Mouse (Mus musculus) retina, postnatal 1 day (tissue): ENCODE measurements around the gene Abca14.

Experiments used
- DNase-seq: peaks from one replicate; pipeline ENCODE4 v3.0.0-alpha.2; 2012

Abca14 gene

DNA sequence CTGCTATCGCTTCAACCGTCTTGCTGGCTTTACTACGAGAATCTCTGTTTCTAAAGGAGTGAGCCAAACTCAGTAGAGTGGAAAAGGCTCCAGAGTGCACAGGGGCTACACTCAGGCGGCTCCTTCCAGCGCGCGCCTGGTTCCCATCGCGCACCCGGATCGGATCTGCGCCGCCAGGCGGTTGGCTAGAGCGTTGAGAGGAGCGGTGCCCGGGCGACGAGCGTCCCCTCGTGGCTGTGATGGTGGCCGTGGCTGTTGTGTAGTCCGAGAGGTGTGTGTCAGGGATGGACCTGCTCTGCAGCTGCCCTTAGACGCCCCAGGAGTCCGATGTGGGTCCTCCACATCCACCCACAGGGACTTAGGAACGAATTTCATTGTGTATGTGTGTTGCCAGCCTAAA lies at the start of gene Abca14:
TSS of gene Abca14 (plus strand) at position 173 of the 400 bp plus-strand sequence.
- peak; percentile 88 for DNase-seq

DNA sequence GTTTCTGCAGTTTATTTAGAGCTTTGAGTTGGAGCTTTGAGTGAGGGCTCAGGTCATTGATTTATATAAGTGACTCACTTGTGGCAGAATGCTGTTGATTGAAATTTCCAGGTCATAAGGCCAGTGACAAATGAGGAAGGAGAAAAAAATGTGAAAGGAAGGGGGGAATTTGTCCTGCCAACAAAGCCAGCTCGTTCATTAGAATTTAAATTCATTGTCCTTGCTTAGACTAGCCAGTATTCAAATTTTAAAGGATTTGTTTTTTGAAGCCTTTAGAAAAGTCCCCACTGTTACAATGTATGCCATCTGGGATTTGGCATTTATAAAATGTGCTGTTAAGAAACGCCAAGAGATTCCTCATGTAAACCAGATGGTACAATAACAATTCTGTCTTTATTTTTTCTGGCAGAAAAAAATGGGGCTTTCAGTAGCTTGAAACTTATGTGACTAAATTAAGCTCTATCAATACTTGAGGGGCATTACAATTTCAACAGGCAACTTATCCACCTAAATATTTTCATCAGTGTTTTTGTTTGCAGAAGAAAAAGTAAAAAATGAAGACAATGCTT lies 46.8 kb upstream of the Abca14 start:
- DNase-seq: peak; percentile 61

DNA sequence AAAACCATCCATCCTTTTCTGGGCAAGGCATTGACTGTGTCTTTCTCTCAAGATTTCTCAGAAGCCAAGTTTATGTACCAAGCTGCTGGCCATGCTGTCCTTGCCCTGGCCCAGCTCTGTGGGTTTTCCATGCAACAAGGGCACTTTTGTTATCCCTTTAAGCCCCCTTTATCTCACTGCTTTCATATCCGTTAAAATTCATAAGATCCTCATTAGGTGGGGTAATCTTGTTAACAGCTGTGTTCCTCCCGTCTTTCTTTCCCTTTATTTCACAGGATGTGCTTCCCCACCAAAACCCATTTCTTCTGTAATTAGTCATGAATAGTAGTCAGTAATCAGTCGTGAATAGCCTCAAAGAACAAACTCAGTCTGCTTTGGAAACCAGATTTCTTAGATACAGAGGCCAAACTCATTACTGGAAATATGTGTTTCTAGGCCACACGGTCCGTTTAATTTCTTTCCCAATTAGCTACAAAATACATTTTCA lies 46.1 kb upstream of the Abca14 start:
- DNase-seq: peak; percentile 95

DNA sequence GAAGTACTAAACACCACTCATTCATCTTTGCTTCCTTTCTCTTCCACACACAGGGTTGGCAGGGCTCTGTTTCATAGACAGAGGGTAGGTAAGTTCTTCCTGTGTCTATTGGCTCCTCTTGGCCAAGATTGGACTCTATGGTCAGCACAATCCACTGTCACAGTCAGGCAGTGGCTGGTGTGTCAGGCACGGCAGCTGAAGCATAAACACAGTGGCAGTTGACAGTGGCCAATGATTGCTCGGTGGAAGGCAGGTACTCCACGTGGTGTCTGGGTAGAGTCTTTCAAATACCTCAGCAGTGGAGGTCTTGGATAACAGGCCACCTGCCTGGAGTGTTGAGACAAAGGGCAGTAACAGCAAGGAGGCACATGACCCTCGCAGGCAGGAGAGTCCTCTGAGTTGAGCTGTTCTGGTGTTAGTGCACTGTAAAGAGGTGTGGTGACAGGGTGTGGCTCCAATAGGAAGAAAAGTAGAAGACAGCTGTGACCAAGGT lies 45.6 kb upstream of the Abca14 start:
- peak; percentile 91 for DNase-seq

DNA sequence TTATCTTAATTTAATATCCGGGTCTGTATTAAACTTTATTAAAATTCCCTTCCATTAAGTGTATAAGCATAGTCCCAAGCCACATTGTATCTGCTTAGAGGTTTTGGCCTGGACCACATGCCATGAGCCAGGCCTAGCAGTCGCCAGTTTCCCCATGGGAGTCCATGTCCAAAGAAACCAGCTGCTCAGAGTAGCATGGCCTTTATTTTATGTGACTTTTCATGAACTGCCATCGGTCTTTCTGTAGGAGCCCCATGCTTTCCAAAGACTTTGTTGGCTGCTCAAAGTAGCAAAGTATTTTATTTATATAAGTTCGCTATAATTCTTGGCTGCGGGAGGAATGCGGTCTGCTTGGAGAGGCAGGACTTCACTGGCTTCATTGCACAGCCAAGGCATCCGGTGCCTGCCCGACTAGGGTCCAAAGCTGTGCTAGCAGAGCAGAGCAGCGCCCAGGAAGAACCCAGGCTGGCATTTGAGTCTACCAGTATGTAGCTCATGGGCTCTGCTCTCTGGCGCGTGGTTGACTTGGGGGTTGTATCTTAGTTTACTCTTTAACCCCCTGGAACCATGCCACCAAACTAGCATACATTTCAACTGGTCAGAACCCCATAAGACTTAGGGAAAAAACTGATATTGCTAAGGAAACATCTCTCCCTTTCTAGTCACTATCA lies 40.0 kb upstream of the Abca14 start:
- no peak for DNase-seq

DNA sequence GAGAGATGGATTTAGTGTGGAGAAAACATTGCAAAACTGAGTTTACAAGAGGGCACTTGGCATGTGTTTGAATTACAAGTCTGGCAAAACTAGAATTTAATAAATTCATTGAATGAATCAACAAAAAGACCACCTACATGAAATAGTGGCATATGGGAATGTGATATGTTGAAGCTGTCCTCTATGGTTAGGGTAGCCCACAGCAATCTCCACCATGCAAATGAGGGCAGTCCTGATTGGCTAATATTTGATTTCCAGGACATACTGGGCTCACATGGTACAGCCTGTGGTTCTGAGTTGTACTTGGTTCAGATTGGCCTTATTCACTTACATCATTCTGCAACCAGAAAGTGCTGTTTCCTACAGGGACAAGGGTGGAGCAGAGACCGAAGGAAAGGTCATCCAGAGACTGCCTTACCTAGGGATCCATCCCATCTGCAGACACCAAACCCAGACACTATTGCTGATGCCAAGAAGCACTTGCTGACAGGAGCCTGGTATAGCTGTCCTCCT lies 31.5 kb upstream of the Abca14 start:
- no peak for DNase-seq

DNA sequence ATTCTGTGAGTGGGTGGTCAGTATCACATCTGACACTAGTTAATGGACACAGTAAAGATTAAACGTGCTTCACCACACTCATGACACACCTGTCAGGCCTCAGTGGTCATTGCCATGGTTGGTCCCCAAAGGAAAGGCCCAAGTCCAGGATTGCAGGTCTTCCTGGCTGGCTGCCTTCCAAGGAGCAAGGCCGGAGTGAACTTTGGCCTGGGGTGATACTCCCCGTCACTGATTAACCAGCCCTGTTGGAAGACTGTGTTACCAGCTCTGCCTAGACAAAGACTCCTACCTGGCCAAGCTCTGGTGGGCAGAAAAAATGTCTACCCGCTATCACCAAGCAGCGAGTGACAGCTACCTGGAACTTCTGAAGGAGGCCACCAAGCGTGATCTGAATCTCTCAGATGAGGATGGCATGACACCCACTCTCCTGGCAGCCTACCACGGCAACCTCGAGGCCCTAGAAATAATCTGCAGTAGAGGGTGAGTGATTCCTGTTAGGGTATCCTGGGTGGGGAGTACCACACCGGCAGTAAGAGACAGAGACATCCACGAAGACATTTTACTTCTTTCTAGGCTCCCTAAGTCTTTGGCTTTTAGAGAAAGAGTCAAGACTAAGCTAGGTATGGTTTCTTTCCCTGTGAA lies 30.0 kb upstream of the Abca14 start, which contains the start of gene Anks4b:
TSS of gene Anks4b (plus strand) at position 256 of the 642 bp plus-strand sequence.
- no peak for DNase-seq

DNA sequence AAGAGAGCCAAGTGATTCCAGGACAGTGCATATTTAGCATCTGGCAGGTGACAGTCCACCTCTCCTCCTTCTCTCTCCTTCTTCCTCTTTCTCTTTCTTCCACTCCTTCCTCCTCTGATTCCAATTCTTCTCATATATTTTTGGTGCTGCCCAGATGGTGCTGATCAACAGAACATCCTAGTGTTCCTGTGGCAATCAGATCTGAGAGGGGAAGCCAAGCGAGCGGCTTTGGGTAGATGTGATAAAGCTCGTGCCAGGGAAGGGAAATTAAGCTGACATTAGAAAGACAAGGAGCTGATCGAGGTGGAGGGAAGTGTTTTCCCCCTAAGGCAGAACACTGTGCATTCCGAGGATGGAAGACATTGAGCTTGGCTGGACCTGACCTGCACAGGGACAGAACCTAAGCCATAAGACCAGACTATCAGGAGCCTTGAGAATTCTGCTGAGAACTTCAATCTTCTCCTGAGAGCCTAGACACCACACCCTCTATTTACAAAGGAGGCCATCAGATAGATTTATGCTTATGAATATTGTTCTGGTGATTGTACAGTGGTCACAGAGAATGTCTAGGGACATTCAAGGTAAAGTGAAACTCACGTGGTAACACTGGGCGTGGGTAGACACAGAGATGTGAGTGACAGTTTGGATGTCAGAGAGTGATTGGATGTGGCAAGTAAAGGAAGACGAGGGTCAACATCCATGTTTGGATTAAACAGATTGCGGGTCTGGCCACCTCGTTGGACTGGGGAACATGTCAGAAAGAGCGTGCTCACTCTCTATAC lies 28.8 kb upstream of the Abca14 start:
- DNase-seq: no peak

DNA sequence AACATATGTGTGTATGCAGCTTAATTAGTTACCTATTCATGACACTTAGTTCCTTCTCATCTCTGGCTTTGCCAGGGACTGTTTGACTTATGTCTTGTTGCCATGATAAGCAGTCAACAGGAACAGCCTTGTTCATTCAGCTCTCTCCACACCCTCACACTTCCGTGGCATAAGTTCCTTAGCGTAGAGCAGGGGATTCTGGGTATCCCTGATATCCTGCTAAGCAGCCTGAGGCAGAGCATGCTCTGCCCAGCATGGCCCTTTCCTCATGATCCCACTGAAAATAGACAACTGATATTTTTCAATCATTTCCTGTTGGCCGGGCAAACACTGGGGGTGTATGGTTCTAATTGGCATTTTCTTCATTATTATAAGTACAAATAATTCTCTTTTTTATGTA lies 26.1 kb upstream of the Abca14 start:
- DNase-seq: no peak

DNA sequence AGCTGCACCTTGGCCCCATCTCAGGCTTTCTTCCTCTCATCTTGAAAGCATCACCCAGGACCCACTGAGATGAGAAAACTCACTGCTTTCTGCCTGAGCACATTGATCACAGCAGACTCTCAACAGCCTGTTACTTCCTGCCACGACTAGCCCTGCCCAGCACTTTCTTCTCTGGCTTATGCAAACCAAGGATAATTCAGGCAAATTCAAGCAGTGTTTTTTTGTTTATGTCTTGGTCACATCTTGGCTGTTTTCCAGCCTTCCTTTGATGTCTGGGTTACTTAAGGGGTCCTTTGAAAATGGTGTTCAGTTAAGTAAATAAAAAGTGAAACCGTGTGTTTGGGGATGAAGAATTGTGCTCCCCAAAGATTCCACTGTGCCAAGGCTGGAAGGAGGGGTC lies 24.8 kb upstream of the Abca14 start:
- no peak for DNase-seq

DNA sequence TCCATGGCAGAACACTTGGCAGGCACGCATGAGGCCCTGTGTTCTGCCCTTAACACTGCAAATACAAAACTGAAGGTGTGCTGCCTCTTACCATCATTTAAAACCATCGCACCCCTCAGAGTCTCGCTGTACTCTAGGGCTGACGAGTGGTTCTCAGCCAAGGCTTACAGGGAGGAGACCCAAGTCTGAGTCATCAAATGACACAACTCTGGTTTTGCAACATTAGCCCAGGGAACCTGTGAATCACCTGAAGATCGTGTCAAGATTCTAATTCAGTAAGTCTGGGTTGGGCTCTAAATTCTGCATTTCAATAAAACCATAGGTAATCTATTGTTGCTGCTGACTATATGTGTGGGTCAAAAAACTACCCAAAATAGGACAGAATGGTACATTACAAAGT lies 23.2 kb upstream of the Abca14 start:
- no peak for DNase-seq

DNA sequence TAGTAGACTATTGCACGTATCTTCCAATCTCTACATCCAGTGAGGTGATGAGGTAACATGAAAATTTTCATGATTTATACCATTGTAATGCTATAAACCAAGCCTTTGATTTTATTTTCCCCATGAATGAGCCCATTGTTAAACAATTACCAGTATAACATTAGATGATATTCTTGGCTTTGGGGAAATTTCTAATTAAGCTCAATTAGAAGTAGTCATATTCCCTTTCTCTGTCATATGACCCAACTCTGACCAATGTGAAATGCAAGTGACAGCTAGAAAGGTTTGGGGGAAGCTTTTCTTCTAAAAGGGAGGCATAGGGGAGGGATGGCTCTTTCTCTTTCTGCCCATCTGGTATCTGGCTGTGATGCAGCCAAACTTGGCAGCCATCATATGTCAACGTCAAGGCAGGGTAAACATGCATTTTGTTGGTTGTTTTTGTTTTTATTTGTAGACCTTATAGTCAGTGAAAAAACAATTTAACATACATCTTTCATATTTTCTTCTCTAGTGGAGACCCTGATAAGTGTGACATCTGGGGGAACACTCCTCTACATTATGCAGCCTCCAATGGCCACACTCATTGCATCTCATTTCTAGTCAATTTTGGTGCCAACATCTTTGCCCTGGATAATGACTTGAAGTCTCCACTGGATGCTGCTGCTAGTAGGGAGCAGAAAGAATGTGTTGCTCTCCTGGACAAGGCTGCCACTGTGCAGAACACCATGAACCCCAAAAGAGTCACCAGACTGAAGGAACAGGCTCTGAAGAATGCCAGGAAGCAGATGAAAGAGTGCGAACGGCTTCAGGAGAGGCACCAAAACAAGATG lies 22.1 kb upstream of the Abca14 start:
- peak; percentile 51 for DNase-seq

DNA sequence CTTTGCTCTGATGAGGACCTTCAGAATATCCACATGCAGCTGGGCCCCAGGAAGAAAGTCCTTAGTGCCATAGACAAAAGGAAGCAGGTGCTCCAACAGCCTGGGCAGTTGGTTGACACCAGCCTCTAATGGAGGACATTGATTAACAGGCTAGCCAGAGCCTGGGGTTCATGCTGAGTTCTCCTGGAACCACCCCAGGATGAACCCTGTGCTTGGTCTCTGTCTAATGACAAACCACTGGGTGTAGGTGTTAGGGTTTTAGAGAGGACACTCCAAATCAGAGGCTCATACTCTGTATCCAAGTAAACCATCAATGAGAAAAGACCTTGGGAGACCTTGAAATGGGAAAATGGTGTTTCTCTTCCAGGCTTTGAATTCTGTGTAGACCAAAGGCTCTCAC lies 20.9 kb upstream of the Abca14 start:
- DNase-seq: no peak

DNA sequence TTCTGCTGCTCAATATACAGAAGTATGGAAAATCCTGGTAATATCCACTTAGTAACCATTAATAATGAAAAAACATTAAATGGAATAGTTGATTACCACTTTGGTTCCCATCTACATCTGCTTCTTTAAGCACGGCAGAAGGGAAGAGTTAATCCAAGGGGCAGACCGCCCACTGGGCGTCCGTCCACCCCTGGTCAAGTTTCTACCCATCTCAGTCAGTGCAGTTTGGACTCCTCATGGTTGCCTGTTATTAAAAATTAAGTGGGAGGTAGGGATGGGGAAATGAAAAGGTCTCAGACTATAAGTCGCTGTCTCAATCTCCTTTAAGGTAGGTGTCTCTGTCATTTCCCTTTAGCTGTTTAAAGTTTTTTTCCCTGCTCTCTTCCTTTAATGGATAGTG lies 14.8 kb upstream of the Abca14 start:
- no peak for DNase-seq

DNA sequence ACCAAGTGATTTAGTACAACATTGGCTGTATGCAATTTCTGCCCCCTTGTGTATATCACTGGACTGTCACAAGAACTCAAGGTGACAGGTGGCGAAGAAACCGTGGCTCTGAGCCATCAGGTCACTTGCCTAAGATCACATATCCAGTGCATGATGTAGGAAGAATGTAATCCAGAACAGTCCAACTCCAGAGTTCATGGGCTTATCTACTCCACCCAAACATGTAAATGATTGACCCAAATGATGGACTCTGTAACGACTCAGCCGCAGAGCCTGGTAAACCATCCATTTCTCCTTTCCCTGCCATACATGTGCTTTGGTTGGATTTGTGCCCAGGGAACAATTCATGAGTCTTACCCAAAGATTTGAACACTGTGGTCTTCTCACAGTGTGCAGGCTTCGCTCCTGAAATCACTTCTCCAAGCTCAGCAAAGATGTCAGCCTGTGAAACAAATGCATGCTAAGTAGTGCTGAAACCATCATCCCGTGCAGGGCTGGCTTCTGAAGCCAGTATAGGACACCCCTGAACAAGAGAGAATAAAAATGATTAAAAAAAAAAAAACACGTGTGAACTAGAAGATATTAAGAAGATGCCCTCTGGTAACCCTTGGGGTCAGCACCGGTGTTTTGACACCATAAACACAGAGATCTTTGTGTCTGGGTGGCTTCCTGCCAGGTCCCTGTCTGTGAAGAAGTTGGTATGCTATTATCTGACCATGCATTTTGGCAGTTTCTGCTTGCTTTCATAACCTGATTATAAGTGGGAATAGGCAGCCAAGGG lies 14.2 kb upstream of the Abca14 start:
- DNase-seq: peak; percentile 27

DNA sequence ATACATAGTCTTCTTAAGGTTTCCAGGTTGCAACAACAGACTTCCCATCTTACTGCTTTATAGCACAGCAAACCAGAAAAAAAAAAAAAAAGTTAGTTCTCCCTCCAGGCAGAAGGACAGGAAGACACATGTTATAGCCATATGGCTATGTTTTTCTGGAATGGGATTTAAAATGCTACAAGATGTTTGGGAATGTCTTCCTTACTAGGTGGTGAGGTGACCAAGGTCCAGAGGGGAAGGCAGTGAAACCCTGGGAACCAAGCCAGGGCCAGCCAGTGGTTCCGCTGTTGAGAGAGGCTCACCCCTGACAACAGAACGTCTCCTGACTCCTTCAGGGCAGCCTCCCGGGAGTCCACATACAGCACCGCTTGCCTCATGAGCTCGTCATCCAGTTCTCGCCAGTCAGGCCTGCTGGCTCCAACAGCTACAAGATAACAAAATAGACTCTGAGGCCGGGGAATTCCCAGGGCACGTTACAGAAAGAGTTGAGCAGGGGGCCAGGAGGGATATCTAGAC lies 13.6 kb upstream of the Abca14 start:
- DNase-seq: no peak

DNA sequence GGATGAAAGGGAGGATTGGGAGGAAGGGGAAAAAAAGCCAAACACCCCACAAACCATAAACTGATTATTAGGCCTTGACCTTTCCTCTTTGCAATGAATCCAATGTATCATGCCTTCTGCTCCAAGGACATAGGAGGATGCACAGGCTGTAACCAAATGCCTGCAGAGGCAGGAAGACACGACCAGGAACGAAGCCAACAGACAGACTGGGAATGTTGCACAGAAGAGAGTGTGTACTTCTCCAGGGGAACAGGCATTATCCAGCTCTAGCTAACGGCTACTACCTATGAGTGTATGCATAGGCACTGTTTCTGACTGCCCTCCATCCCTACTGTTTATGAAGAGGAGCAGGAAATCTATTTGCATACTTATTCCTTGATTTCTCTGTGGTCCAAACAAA lies 11.6 kb upstream of the Abca14 start:
- DNase-seq: no peak

DNA sequence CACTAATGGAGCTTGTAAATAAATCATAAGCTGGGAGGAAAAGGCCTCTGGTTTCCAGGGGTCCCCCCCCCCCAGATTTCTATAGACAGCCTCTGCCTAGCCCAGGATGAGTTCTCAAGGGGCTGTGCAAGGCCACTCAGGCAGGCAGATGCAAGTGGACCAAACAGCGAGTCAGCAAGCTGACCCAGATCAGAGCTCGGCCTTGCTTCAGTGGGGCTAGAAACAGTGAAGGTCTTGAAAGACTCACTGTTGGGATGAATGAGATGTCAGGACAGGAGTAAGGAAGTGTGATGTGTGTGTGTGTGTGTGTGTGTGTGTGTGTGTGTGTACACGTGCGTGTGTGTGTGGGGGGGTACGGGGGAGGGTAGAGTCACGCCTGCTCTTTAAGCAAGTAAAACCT lies 10.9 kb upstream of the Abca14 start:
- DNase-seq: peak; percentile 18

DNA sequence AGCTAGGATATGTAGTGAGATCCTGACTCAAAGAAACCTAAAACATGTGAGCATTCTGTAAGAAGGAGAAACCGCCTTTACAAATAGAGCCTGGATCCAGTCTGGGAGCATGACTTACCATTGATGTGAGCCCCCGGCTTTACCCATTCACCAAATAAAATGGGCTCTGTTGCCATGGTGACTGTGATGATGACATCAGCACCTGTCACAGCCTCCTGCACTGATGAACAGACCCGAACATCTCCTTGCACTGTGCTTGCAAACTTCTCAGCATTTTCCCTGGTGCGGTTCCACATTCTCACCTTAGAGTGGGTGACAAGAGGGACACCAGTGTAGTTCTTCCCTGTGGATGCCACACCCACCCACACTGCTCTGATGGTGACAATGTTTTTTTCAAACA lies 8.6 kb upstream of the Abca14 start:
- no peak for DNase-seq

DNA sequence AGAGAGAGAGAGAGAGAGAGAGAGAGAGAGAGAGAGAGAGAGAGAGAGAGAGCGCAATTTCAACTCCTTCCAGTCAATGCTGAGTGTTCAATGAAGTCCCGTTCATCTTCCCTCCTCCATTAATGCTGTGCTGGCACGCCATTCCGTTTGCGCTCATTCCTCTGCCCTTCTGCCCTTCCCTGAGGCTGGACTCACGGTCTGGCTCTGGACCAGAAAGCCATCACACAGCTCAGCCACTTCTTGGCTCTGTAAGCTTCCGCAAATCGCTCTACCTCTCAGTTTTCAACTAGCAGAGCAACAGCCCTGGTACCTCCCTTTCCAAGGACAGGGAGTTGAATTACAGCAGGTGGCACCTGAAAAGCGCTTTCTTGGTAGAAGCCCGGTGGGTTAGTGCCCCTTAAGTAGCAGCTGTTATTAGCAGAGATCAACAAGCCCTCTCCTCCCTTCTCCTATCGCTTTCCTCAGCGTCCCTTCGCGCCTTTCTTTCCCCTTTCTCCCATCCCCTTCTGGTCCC lies 2.5 kb upstream of the Abca14 start:
- DNase-seq: peak; percentile 55

DNA sequence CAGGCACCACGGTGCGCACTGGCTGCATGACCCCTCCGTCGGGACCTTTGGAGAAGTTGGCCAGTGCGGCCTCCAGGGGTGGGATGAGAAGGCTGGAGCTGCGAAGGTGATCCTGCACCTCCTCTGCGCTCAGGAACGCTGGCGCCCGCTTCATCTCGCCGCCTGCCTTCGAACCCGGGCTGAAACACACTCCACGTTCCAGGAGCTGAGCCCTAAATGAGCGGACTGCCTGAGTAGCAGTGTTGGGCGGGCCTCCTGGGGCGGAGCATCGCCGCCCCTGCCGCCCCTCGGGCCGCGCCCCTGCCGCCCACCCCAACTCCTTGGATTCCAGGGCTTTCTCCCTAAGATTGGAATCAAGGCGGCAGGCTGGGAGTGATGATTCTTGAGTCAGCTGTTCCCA lies 2.0 kb upstream of the Abca14 start, which contains the start of gene Crym:
TSS of gene Crym (minus strand) at position 341 of the 400 bp plus-strand sequence.
- DNase-seq: peak; percentile 71
